Mouse (Mus musculus) MEL (cell line): Measurements from ENCODE around the gene Rhof. TPM values are rescaled to one million over a fixed set of nuclear protein-coding genes. Genes with fewer than 3 reads are reported as not detected.

Source experiments
- DNase-seq: peaks from one replicate; pipeline ENCODE4 v3.0.0; 2011; ENCODE audit warnings: low read depth, low spot score
- H3K27ac ChIP-seq: 2 replicates; pipeline ENCODE4 v1.5.1; 2012; ENCODE audit warnings: low read depth, mild to moderate bottlenecking, control low read depth, low read length, moderate library complexity; ENCODE audit not compliant: control insufficient read depth
- H3K27me3 ChIP-seq, 2 experiments: fragments of 150-350 bp in 1 of 2; sonication (generic) in 1 of 2; 2 replicates each; pipeline ENCODE4 v1.6.1; 2012; ENCODE audit warnings: low read length in 2 of 2, mild to moderate bottlenecking in 2 of 2, improper control_type of control experiment in 1 of 2, moderate library complexity in 1 of 2; ENCODE audit not compliant: insufficient read depth in 2 of 2, control insufficient read depth in 1 of 2
- H3K36me3 ChIP-seq, 2 experiments: 2 replicates each; pipeline ENCODE4 v1.6.1; 2012 to 2014; ENCODE audit warnings: low read length in 2 of 2, improper control_type of control experiment in 1 of 2, inconsistent platforms in 1 of 2, mild to moderate bottlenecking in 1 of 2; ENCODE audit not compliant: insufficient read depth in 2 of 2, control insufficient read depth in 1 of 2
- H3K4me1 ChIP-seq, 2 experiments: fragments of 150-350 bp in 1 of 2; sonication (generic) in 1 of 2; 2 replicates each; pipeline ENCODE4 v1.6.1; 2012; ENCODE audit warnings: low read length in 2 of 2, improper control_type of control experiment in 1 of 2, mild to moderate bottlenecking in 1 of 2; ENCODE audit not compliant: insufficient read depth in 2 of 2, control insufficient read depth in 1 of 2
- H3K4me3 ChIP-seq, 2 experiments: fragments of 150-350 bp in 1 of 2; sonication (generic) in 1 of 2; 2 replicates each; pipeline ENCODE4 v1.5.1; 2012; ENCODE audit warnings: low read depth in 2 of 2, low read length in 2 of 2, mild to moderate bottlenecking in 2 of 2, moderate library complexity in 2 of 2, control low read depth in 1 of 2, improper control_type of control experiment in 1 of 2; ENCODE audit not compliant: control insufficient read depth in 1 of 2, insufficient read depth in 1 of 2
- H3K79me2 ChIP-seq: 2 replicates; pipeline ENCODE4 v1.6.1; 2012; ENCODE audit warnings: mild to moderate bottlenecking, low read length, moderate library complexity; ENCODE audit not compliant: control insufficient read depth, poor library complexity, insufficient read depth
- H3K9ac ChIP-seq: 2 replicates; pipeline ENCODE4 v1.6.1; 2012; ENCODE audit warnings: low read depth, mild to moderate bottlenecking, control low read depth, low read length, moderate library complexity; ENCODE audit not compliant: control insufficient read depth, poor library complexity, severe bottlenecking
- H3K9me3 ChIP-seq: fragments of 150-350 bp; sonication (generic); replicated peaks from 2 replicates; pipeline ENCODE4 v1.6.1; 2012; ENCODE audit warnings: mild to moderate bottlenecking, low read length, improper control_type of control experiment, moderate library complexity; ENCODE audit not compliant: insufficient read depth
- CTCF ChIP-seq, 3 experiments: IDR thresholded peaks in 2 of 3; conservative IDR thresholded peaks in 1 of 3; 2 replicates each; pipeline ENCODE4 v1.5.1; 2011 to 2012; ENCODE audit warnings: low read length in 3 of 3, low read depth in 2 of 3, mild to moderate bottlenecking in 2 of 3, improper control_type of control experiment in 1 of 3, inconsistent platforms in 1 of 3, mixed read lengths in 1 of 3, moderate library complexity in 1 of 3; ENCODE audit not compliant: control insufficient read depth in 1 of 3, insufficient read depth in 1 of 3, poor library complexity in 1 of 3, severe bottlenecking in 1 of 3
- ELF1 ChIP-seq: IDR thresholded peaks from 2 replicates; pipeline ENCODE4 v1.6.1; 2014; ENCODE audit warnings: low read depth, mild to moderate bottlenecking, inconsistent platforms, low read length, improper control_type of control experiment, moderate library complexity
- GATA1 ChIP-seq: IDR thresholded peaks from 2 replicates; pipeline ENCODE4 v1.6.1; 2011; ENCODE audit warnings: low read depth, low read length, improper control_type of control experiment
- HCFC1 ChIP-seq: IDR thresholded peaks from 2 replicates; pipeline ENCODE4 v1.6.1; 2012; ENCODE audit warnings: low read depth, mild to moderate bottlenecking, inconsistent platforms, low read length, improper control_type of control experiment, moderate library complexity
- JUND ChIP-seq: IDR thresholded peaks from 2 replicates; pipeline ENCODE4 v1.6.1; 2011; ENCODE audit warnings: low read depth, mild to moderate bottlenecking, improper control_type of control experiment, low read length
- MAFK ChIP-seq: IDR thresholded peaks from 2 replicates; pipeline ENCODE4 v1.6.1; 2011; ENCODE audit warnings: low read depth, mild to moderate bottlenecking, low read length, improper control_type of control experiment, borderline replicate concordance
- POLR2AphosphoS5 ChIP-seq: IDR thresholded peaks from 2 replicates; pipeline ENCODE4 v1.6.1; 2012; ENCODE audit warnings: low read depth, borderline replicate concordance, mild to moderate bottlenecking, inconsistent platforms, low read length, moderate library complexity, mixed read lengths
- RAD21 ChIP-seq: IDR thresholded peaks from 2 replicates; pipeline ENCODE4 v1.6.1; 2011; ENCODE audit warnings: mild to moderate bottlenecking, low read depth, low read length, improper control_type of control experiment
- SIN3A ChIP-seq: IDR thresholded peaks from 2 replicates; pipeline ENCODE4 v1.6.1; 2012; ENCODE audit warnings: low read length, improper control_type of control experiment, inconsistent platforms
- SMC3 ChIP-seq: IDR thresholded peaks from 2 replicates; pipeline ENCODE4 v1.6.1; 2011; ENCODE audit warnings: low read depth, low read length, improper control_type of control experiment
- TBP ChIP-seq: IDR thresholded peaks from 2 replicates; pipeline ENCODE4 v1.8.0; 2011; ENCODE audit warnings: low read depth, low read length, improper control_type of control experiment
- USF1 ChIP-seq: IDR thresholded peaks from 2 replicates; pipeline ENCODE4 v1.6.1; 2014; ENCODE audit warnings: low read depth, mild to moderate bottlenecking, inconsistent platforms, low read length, improper control_type of control experiment, moderate library complexity
- ZC3H11A ChIP-seq: IDR thresholded peaks from 2 replicates; pipeline ENCODE4 v1.6.1; 2012; ENCODE audit warnings: low read depth, mild to moderate bottlenecking, inconsistent platforms, low read length, improper control_type of control experiment
- ZNF384 ChIP-seq: IDR thresholded peaks from 2 replicates; pipeline ENCODE4 v1.6.1; 2012; ENCODE audit warnings: low read depth, mild to moderate bottlenecking, inconsistent platforms, low read length, improper control_type of control experiment
- polyA plus RNA-seq, 2 experiments: library from polyadenylated mRNA; stranded (reverse) in 1 of 2; unstranded in 1 of 2; fragments of >175 nt in 1 of 2; fragments of >200 nt in 1 of 2; gene quantifications; 2 replicates each; pipeline versions ENCODE4 v1.2.1 to v1.2.4; 2012; ENCODE audit warnings: low replicate concordance in 2 of 2, low read depth in 1 of 2; ENCODE audit not compliant: insufficient read length in 2 of 2, insufficient read depth in 1 of 2, missing spikeins in 1 of 2
- total RNA-seq: library from RNA; depleted of rRNA; stranded (reverse); fragments of 300-350 nt; gene quantifications from 2 replicates; pipeline ENCODE4 v1.2.3, GENCODE M21; 2012

Rhof gene
- total and polyA plus RNA-seq, 3 experiments: 2.5 to 10.4 TPM; not detected in 1

GRCm38 (mm10) chr5:123060706-123061401, 71.6 kb downstream of the Rhof start:
- Histone ChIP-seq H3K9ac (no peak overlapping the region), H3K36me3 (peaks cover 0 to 16% of the 10 kb centered on the region in 2 experiments; a peak in 2 of 4 replicates), H3K4me1 (peaks cover 0 to 12% of the 10 kb centered on the region in 2 experiments; a peak in 3 of 4 replicates), H3K4me3 (no peak overlapping the region), H3K27ac (no peak overlapping the region), H3K9me3 (no peaks in the 10 kb centered on the region), H3K79me2 (no peaks in the 10 kb centered on the region; the same call in 1 of the 2 replicates), H3K27me3 (no peaks in the 10 kb centered on the region)
- DNase-seq: peak; percentile 70
- TF ChIP-seq JUND (no peak), ZNF384 (peak; percentile 84), MAFK (0 out of 2 replicates have a peak, but pooled peaks have one; percentile 28)

- no peak overlapping the region for H3K27ac ChIP-seq
- peak; percentile 87 for DNase-seq
Observed at GRCm38 (mm10) chr5:123059757-123060520, 72.6 kb downstream of the Rhof start.

More at GRCm38 (mm10) chr5:123059757-123060520, 72.6 kb downstream of the Rhof start:
- Histone ChIP-seq H3K9me3 (no peaks in the 10 kb centered on the region), H3K9ac (peak overlapping the region; percentile 34; the same call in 1 of the 2 replicates), H3K4me1 (peaks cover 0 to 12% of the 10 kb centered on the region in 2 experiments; a peak in 3 of 4 replicates), H3K36me3 (peaks cover 0 to 16% of the 10 kb centered on the region in 2 experiments; a peak in 2 of 4 replicates), H3K79me2 (no peaks in the 10 kb centered on the region; the same call in 1 of the 2 replicates), H3K27me3 (no peaks in the 10 kb centered on the region), H3K4me3 (no peak overlapping the region)
- TF ChIP-seq SIN3A (peak; percentile 59), POLR2AphosphoS5 (no peak), SMC3 (peak; percentile 68), ZC3H11A (peak; percentile 67), ZNF384 (peak; percentile 27; the same call in 1 of the 2 replicates), RAD21 (peak; percentile 82), GATA1 (no peak), ELF1 (0 out of 2 replicates have a peak, but pooled peaks have one; percentile 34), USF1 (peak; percentile 18; the same call in 1 of the 2 replicates), TBP (0 out of 2 replicates have a peak, but pooled peaks have one; percentile 22), CTCF (IDR thresholded peaks at IDR 0.05 in 2 of 3, conservative IDR thresholded peaks at IDR 0.05 in 1 of 3; ENCODE audit: control insufficient read depth in 1 of 3, insufficient read depth in 1 of 3, low read depth in 2 of 3, low read length in 3 of 3, poor library complexity in 1 of 3, severe bottlenecking in 1 of 3) (peak; percentile 66 to 83 (median 75)), JUND (no peak), HCFC1 (peak; percentile 44; the same call in 1 of the 2 replicates)
